Comparison of ENCODE assay signal across 21 mouse cellular contexts in the genomic region with DNA sequence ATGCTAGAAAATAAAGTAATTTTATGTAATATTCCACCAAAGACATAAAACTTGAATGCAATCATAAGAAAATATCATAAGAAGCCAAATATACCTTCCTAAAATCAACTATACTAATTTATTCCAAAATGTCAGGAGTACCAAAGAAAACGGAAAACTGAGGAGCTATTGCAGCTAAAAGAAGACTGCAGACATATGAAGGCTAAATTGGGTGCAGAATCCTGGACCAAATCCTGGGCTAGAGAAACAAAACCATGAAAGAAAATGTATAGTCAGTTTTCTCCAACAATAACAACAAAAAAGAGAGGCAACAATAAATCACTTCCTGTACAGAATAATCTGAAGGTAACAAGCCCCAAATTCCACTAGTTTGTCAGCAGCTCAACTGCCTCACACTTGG.
"Had no signal": no experiment of that assay in that cellular context is flagged by ENCODE, and none has a peak within 500 bp of the region (broad histone marks: within the 10 kb centered on the region; RNA-seq: fewer than 3 reads in every experiment).

No protein-coding gene starts in this region.

- DNase-seq: heart, postnatal 10 days; heart, postnatal 14 days; heart, postnatal 36 days; heart, postnatal 4 days; kidney, adult 18-20 months; kidney, adult 2 months; kidney, adult 8-10 months; kidney, adult 9 months; kidney, postnatal 10 days; kidney, postnatal 14 days; kidney, postnatal 25 days; kidney, postnatal 36 days; kidney, postnatal 4 days; layer of hippocampus, adult 9-11 months; layer of hippocampus, postnatal 36 days had no signal

- ATAC-seq: hindbrain, embryonic 16.5 days; hindbrain, postnatal 0 days; inflammation-experienced regulatory T-cells, adult 6 months; intestine, embryonic 15.5 days; intestine, embryonic 16.5 days; intestine, postnatal 0 days had no signal
